Mouse (Mus musculus) neural tube, embryonic 15.5 days (tissue): Measurements from ENCODE around the gene Clic1. TPM values are rescaled to one million over a fixed set of nuclear protein-coding genes. Genes with fewer than 3 reads are reported as not detected.

Source experiments
- ATAC-seq: fragments of 200-750 bp; cut with Nextera tagmentation; 2 replicates; pipeline ENCODE4 v1.8.0; 2017; ENCODE audit warnings: mild to moderate bottlenecking, moderate TSS enrichment, moderate library complexity; ENCODE audit not compliant: low FRiP score
- H3K27ac ChIP-seq: fragments of 300-500 bp; sonication (generic); replicated peaks from 2 replicates; pipeline ENCODE4 v1.5.1; 2015; ENCODE audit warnings: mild to moderate bottlenecking, inconsistent platforms
- H3K27me3 ChIP-seq: fragments of 300-500 bp; sonication (generic); replicated peaks from 2 replicates; pipeline ENCODE4 v1.6.1; 2015; ENCODE audit warnings: inconsistent platforms
- H3K36me3 ChIP-seq: fragments of 300-500 bp; sonication (generic); 2 replicates; pipeline ENCODE4 v1.6.1; 2015; ENCODE audit warnings: inconsistent platforms
- H3K4me1 ChIP-seq: fragments of 300-500 bp; sonication (generic); 2 replicates; pipeline ENCODE4 v1.6.1; 2015; ENCODE audit warnings: inconsistent platforms
- H3K4me2 ChIP-seq: fragments of 300-500 bp; sonication (generic); 2 replicates; pipeline ENCODE4 v1.6.1; 2015; ENCODE audit warnings: inconsistent platforms, mild to moderate bottlenecking, moderate library complexity
- H3K4me3 ChIP-seq: fragments of 300-500 bp; sonication (generic); replicated peaks from 2 replicates; pipeline ENCODE4 v1.5.1; 2015; ENCODE audit warnings: mild to moderate bottlenecking, inconsistent platforms
- H3K9ac ChIP-seq: fragments of 300-500 bp; sonication (generic); replicated peaks from 2 replicates; pipeline ENCODE4 v1.6.1; 2015; ENCODE audit warnings: mild to moderate bottlenecking, inconsistent platforms
- H3K9me3 ChIP-seq: fragments of 300-500 bp; sonication (generic); replicated peaks from 2 replicates; pipeline ENCODE4 v1.6.1; 2016; ENCODE audit warnings: inconsistent platforms
- WGBS: fragments of 180-500 bp; shearing (Covaris S2); methylation state at CpG from one replicate; pipeline ENCODE4 v1.1.7; 2015; ENCODE audit warnings: mixed read lengths; 5-methylcytosine and 5-hydroxymethylcytosine counted together
- polyA plus RNA-seq: library from polyadenylated mRNA; unstranded; fragments of >200 nt; fragmentation: Nextera tagmentation; extraction: Ambion mirVana; gene quantifications from 2 replicates; pipeline ENCODE4 v1.2.1, GENCODE M21; 2015

Gene Clic1
- polyA plus RNA-seq, 1 experiment from 2014 or later: 76.6 TPM

DNA sequence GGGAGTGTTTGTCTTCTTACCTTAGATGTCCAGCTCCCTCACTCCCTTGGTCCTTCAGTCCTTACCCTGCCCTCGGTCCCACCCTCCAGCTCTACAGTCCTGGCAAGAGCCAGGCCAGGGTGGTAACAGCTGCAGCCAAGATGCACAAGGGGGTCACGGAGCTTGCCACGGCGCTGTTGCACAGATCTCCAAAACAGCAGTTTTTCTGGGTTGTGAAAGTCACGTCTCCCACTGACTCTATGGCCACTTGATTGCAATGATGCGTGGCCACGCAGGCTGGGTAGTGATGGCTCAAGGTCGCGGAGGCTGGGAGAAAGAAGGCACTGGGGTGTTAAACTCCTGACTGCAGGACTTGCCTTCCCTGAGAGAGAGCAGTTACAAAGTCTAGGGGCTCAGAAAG lies 21.7 kb downstream of the Clic1 start:
- WGBS: 80% methylated on average over 9 of the region's 9 CpGs
- H3K27ac ChIP-seq: no peak overlapping the region
- no peak for ATAC-seq
- no peak overlapping the region for H3K9ac ChIP-seq
- no peaks in the 10 kb centered on the region for H3K4me1 ChIP-seq
- H3K36me3 ChIP-seq: no peaks in the 10 kb centered on the region
- no peaks in the 10 kb centered on the region for H3K9me3 ChIP-seq
- H3K27me3 ChIP-seq: peaks cover 14% of the 10 kb centered on the region
- H3K4me2 ChIP-seq: no peak overlapping the region
- H3K4me3 ChIP-seq: no peak overlapping the region

DNA sequence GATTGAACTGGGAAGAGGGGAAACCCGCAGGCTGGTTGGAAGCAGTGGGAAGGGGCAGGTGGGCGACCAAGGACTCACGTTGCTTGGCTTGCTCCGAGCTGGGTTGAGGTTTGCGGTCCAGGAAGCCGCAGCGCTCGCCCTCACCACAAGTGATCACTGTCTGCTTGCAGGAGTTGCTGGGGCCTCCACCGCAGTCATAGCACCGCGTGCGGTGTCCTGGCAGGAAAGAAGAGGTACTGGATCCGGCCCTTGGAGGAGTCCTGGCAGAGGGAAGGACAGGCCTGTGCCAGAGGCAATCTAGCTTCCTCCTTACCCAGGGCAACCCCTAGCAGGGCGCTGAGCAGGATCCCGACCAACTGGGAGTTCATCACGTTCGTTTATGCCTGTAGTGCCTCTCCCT lies 24.3 kb downstream of the Clic1 start:
- Histone ChIP-seq H3K4me3 (no peak overlapping the region), H3K27ac (no peak overlapping the region), H3K36me3 (no peaks in the 10 kb centered on the region), H3K9me3 (no peaks in the 10 kb centered on the region), H3K4me2 (no peak overlapping the region), H3K4me1 (peaks cover 15% of the 10 kb centered on the region), H3K27me3 (no peaks in the 10 kb centered on the region), H3K9ac (no peak overlapping the region)
- WGBS: 40% methylated on average over 17 of the region's 17 CpGs
- ATAC-seq: no peak

DNA sequence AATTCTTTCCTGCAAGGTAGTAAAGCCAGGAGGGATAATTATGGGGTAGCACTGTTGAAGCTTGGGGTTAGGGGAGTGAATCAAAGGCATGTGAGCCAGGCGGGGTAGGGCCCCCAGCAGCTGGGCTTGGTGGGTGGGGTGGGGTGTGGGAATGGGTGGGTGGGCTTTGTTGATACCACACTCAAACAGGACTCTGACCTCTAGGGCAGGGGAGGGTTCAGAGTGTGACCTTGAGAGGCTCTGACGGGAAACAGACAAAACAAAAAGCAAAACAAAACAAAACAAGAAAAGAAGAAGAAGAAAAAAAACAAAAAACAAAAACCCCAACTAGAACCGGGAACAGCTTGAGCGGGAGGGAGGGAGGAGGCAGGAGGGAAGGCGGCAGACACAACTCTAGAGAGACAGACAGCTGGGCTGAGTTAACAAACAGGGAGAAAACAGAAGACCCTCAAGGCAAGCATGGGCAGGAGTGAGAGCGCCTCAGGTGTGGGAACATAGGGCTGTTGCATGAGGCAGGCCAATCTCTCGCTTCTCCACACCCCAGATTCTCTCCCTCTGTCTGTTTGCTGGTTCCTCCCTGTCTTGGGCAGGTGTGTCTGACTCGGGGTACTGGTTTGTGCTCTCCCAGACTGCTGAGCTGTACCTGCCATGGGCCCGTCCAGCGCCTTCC lies 26.9 kb downstream of the Clic1 start, which contains the start of gene Ly6g6e:
TSS of gene Ly6g6e (plus strand) at position 396 of the 670 bp plus-strand sequence.
- Histone ChIP-seq H3K27ac (no peak within 1 kb of the TSS), H3K4me1 (peaks cover 15% of the 10 kb centered on the region), H3K36me3 (no peaks in the 10 kb centered on the region), H3K27me3 (no peaks in the 10 kb centered on the region), H3K4me2 (peak within 1 kb of the TSS; percentile 49), H3K4me3 (peak within 1 kb of the TSS; percentile 21), H3K9me3 (no peaks in the 10 kb centered on the region), H3K9ac (0 out of 2 replicates have a peak within 1 kb of the TSS, but pooled peaks have one; percentile 14)
- 25% methylated on average over 10 of the region's 10 CpGs for WGBS
- no peak for ATAC-seq

DNA sequence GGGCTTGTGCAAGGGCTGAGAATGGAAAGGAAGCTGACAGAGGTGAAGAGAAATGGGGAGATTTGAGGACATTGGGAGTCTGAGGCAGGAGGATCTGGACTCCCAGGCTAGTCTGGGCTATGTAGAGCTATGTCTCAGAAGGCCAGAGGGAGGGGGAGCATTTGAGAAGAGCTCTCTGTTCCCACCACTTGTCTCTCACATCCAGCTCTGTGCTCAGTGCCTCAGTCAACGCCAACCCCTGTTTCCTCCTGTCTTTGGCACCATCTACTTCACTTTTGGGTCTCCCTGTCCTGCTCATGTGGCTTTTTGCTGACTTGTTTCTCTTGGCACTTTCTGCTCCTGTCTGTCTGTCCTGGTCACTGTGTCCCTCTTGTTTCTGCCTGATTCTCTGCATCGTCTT lies 27.5 kb downstream of the Clic1 start:
- Histone ChIP-seq H3K9ac (0 out of 2 replicates have a peak overlapping the region, but pooled peaks have one; percentile 14), H3K27me3 (no peaks in the 10 kb centered on the region), H3K27ac (no peak overlapping the region), H3K4me2 (peak overlapping the region; percentile 49), H3K36me3 (no peaks in the 10 kb centered on the region), H3K4me3 (peak overlapping the region; percentile 21; the same call in 1 of the 2 replicates), H3K9me3 (no peaks in the 10 kb centered on the region), H3K4me1 (peaks cover 15% of the 10 kb centered on the region)
- ATAC-seq: peak; percentile 22; the same call in 1 of the 2 replicates
- WGBS: 19% methylated on average over 2 of the region's 2 CpGs

DNA sequence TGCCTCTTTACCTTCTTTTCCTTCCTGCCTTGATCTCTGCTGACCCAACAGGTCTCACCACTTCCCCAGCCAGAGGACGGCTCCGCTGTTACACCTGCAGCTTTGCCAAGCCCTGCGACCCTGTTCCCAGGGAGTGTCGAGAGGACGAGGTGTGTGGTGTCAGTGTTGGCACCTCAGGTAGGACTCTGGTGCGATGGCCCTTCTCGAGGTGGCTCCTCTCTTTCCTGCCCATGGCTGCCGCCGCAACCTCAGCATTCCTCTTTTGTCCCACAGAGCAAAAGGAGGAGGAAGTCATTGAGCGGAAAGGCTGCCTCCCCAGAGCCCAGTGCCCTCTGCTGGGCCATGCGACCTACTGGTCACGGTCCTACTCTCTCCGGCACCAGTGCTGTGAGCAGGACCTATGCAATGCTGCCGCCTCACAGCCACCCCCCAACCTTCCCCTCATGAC lies 28.0 kb downstream of the Clic1 start, which contains the start of gene Ly6g6d:
TSS of gene Ly6g6d (minus strand) at position 280 of the 448 bp plus-strand sequence.
- 8% methylated on average over 14 of the region's 14 CpGs for WGBS
- 0 out of 2 replicates have a peak within 1 kb of the TSS, but pooled peaks have one; percentile 14 for H3K9ac ChIP-seq
- ATAC-seq: peak; percentile 52; the same call in 1 of the 2 replicates

DNA sequence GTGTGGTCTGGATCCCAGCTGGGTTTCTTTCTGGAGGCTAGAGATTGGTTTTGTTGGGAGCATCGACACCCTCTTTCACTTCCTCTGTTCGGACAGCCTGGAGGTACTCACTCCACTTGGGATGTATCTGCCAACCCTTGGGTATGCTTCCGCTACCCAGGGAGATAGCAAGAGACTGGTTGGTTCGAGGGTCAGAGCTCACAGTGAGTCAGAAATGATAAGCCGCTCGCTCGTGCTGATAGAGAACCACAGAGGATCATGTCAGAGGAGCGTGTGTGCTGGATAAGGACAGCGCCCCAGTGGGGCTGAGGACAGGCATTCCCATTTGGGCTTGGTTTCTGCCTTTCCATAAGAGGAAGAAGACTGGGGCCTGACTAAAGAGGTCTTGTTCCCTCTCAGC lies 30.0 kb downstream of the Clic1 start:
- H3K9ac ChIP-seq: no peak overlapping the region
- H3K27me3 ChIP-seq: no peaks in the 10 kb centered on the region
- H3K9me3 ChIP-seq: no peaks in the 10 kb centered on the region
- no peaks in the 10 kb centered on the region for H3K36me3 ChIP-seq
- H3K4me3 ChIP-seq: no peak overlapping the region
- H3K4me1 ChIP-seq: peaks cover 15% of the 10 kb centered on the region
- no peak overlapping the region for H3K27ac ChIP-seq
- H3K4me2 ChIP-seq: no peak overlapping the region
- ATAC-seq: no peak
- 71% methylated on average over 9 of the region's 9 CpGs for WGBS

More for the DNA sequence above, 28.0 kb downstream of the Clic1 start, which contains the start of gene Ly6g6d:
- H3K4me3 ChIP-seq: peak within 1 kb of the TSS; percentile 21
- H3K27ac ChIP-seq: no peak within 1 kb of the TSS
- H3K4me2 ChIP-seq: peak within 1 kb of the TSS; percentile 49
- no peaks in the 10 kb centered on the region for H3K9me3 ChIP-seq
- H3K36me3 ChIP-seq: no peaks in the 10 kb centered on the region
- peaks cover 15% of the 10 kb centered on the region for H3K4me1 ChIP-seq
- H3K27me3 ChIP-seq: no peaks in the 10 kb centered on the region

DNA sequence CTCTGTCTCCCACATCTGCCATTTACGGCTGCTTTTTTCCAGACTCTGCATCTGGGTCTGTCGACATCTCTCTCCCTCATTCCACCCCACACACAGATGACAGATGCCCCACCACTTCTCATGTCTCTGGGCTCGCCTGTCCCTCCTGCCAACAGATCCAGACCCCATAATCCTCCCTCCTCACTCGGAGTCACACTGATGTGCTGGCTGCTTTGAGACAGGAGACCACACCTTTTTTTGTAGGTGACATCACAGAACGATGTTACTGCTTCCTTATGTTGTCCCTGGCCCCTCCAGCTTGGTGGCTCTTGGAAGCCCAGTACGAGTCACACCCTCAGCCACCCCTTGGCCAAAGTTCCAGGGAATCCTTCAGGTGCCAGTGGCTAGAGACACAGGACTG lies 30.5 kb downstream of the Clic1 start:
- H3K4me1 ChIP-seq: peaks cover 15% of the 10 kb centered on the region
- H3K4me3 ChIP-seq: no peak overlapping the region
- H3K9ac ChIP-seq: no peak overlapping the region
- H3K27ac ChIP-seq: no peak overlapping the region
- H3K9me3 ChIP-seq: no peaks in the 10 kb centered on the region
- H3K4me2 ChIP-seq: no peak overlapping the region
- ATAC-seq: no peak
- no peaks in the 10 kb centered on the region for H3K27me3 ChIP-seq
- no peaks in the 10 kb centered on the region for H3K36me3 ChIP-seq
- 64% methylated on average over 6 of the region's 6 CpGs for WGBS

DNA sequence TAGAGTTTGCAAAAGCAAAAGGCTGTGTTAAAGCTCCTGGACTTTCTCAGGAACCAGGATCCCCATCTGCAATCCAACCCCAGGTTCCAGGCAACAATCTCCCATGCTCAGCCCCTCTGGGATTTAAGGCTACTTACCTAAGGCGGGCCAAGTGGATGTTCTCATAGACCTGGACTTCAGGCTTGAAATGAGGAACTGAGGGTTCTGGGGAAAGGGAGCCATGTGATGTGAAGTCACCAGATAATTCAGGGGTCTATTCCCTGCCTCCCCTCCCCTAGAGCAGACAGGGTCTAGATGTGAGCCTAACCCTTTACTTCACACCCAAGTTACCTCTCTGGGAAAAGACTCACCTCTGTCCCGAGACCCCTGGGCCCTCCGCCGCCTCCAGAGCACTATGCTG lies 30.9 kb downstream of the Clic1 start:
- Histone ChIP-seq H3K36me3 (no peaks in the 10 kb centered on the region), H3K4me1 (peaks cover 15% of the 10 kb centered on the region), H3K27me3 (no peaks in the 10 kb centered on the region), H3K4me3 (no peak overlapping the region), H3K9ac (no peak overlapping the region), H3K9me3 (no peaks in the 10 kb centered on the region), H3K27ac (no peak overlapping the region), H3K4me2 (no peak overlapping the region)
- no peak for ATAC-seq
- WGBS: 78% methylated on average over 4 of the region's 4 CpGs

DNA sequence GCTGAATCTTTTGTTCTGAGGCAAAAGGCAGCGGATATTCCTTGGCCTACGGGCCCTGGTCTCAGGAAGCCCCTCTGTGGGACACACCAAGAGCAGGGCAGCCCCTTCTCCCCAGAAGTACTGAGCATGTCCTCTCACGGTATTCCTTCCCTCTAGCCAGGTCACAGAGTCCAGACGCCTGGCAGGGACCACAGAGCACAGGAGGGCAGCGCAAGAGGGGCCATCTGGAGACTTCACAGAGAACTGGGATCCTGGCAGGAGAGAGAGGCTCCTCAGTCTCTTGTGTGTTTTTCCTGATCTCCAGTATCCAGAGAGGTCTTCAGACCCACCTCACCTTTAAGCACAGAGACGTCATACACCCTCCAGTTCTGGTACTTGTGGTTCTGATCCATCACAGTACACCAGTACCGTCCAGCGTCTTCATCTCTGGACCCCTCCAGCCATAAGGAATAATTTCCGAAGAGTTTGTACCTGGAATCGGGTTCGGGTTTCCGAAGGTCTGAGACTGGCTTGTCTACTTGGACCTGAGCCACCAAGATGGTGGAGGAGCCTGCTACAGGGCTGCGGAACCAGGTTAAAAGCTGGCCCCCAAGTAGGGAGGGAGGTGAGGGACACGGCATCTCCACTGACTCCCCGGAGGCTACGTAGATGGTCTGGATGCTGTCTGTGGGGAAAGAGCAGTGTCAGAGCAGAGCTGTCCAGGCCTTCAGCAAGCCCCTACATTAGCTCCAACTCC lies 33.2 kb downstream of the Clic1 start:
- 91% methylated on average over 16 of the region's 16 CpGs for WGBS
- Histone ChIP-seq H3K4me1 (peaks cover 3% of the 10 kb centered on the region; the same call in 1 of the 2 replicates), H3K4me2 (no peak overlapping the region), H3K9ac (no peak overlapping the region), H3K27me3 (no peaks in the 10 kb centered on the region), H3K27ac (no peak overlapping the region), H3K36me3 (no peaks in the 10 kb centered on the region), H3K4me3 (no peak overlapping the region), H3K9me3 (no peaks in the 10 kb centered on the region)
- ATAC-seq: no peak

DNA sequence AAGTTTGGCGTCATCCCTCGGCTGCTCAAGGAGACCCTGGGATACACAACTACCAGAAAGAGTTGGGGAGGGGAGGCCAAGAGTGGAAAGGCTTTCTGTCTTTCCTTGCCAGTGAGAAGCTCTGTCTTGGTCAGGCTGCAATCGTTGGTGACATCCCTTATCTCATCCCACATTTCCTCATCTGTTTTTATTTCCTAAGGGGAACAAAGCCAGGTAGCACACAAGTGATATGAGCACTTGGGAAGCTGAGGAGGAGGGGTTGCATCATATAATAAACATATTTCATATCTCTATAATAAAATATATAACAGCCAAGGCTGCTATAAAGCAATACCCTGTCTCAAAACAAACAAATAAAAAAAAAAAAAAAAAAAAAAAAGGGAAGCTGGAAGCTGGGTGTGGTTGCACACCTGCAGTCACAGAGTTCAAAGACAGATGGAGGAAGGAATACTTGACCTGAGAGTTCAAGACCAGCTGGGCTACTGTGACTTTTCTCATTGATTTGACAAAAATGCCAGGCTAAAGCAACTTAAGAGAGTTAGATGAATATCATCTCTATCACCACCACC lies 34.2 kb downstream of the Clic1 start:
- Histone ChIP-seq H3K36me3 (no peaks in the 10 kb centered on the region), H3K9me3 (no peaks in the 10 kb centered on the region), H3K27ac (no peak overlapping the region), H3K4me2 (no peak overlapping the region), H3K27me3 (no peaks in the 10 kb centered on the region), H3K4me3 (no peak overlapping the region), H3K4me1 (no peaks in the 10 kb centered on the region), H3K9ac (no peak overlapping the region)
- ATAC-seq: no peak
- 85% methylated on average over 3 of the region's 3 CpGs for WGBS

DNA sequence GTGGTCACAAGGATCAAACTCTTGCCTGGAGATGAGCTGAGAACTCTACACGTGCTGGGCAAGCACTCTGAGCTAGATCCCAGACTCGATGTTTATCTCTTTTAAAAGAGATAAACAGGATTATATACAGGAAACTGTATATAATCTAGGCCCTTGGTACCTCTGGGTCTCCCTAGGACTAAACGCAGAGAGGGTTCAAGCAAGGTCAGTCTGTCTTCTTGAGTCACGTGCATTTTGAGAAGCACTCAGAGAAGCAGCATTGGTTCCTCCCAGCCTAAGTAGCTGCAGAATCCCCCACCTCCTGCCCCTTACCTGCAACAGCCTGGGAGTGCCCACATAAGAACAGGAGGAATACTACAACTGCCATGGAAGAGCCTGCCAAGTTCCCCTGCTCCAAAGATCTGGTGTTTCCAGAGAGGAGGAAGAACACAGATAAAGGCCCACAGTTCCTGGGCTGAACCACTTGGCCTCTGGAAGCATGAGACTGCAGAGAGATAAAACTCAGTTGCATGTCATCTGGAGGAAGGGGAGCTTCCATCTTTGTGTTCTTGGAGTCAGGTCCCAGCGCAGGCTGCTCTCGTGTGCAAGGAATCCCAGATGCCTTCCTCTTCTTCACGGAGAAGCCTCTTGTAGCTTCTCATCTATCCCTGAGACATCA lies 35.6 kb downstream of the Clic1 start, which contains the start of gene Ly6g6f:
TSS of gene Ly6g6f (minus strand) at position 403 of the 658 bp plus-strand sequence.
- no peak for ATAC-seq
- Histone ChIP-seq H3K9ac (no peak within 1 kb of the TSS), H3K4me2 (no peak within 1 kb of the TSS), H3K4me3 (no peak within 1 kb of the TSS), H3K36me3 (no peaks in the 10 kb centered on the region), H3K4me1 (peaks cover 8% of the 10 kb centered on the region), H3K27me3 (no peaks in the 10 kb centered on the region), H3K27ac (no peak within 1 kb of the TSS), H3K9me3 (no peaks in the 10 kb centered on the region)
- WGBS: 83% methylated on average over 7 of the region's 7 CpGs
